Mouse (Mus musculus): Measurements from ENCODE around the gene Slco3a1.

DNA sequence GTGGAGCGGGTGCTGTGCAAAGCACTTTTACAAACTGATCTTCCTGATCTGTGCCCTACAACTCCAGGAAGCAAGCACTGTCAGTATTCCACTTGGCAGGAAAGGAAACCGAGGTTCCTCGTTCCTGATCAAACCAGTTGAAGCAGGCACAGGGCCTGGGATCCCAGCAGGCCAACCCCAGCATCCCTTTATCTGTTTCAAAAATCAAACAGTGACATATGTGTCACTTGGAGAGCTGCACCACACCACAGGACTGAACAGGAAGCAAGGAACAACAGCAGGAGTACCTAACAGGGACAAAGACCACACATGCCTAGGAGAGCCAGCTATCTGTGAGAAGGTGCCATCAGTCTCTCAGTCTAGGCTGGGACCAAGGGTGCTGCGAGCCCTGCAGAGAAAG is 32.3 kb downstream of the Slco3a1 start:
- no peak for TF ChIP-seq CTCF (IDR thresholded peaks at IDR 0.05; ENCODE audit: low read depth)
- no peak for TF ChIP-seq EP300 (IDR thresholded peaks at IDR 0.05; ENCODE audit: low read depth)
